Mouse (Mus musculus): ENCODE data around the gene Map2k7.

DNA sequence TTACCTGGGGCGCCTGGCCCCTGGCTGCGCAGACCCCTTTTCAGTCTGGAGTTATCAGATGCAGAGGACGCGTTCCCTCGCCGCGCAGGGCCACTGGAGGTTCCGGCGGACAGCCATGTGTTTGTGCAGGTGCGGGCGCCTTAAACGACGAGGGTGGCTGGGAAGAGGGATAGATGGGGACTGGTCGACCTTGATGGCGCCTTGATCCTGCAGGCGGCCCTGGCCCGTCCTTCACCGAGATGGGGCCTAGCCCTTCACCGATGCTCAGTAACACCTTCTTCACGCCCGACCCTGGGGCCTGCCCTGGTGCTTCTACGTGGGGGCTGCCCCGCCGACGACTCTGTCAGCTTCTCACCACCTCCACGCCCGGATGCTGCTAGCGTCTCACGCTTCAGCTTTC, 10.7 kb downstream of the Map2k7 start:
- no peak for TF ChIP-seq POLR2A (IDR thresholded peaks at IDR 0.05; ENCODE audit: insufficient read depth, low read depth, low read length)
- no peak for TF ChIP-seq CTCF (IDR thresholded peaks at IDR 0.05)
